Mouse (Mus musculus) stomach, embryonic 16.5 days (tissue): Measurements from ENCODE around the gene Pla2g4e. TPM values are rescaled to one million over a fixed set of nuclear protein-coding genes. Genes with fewer than 3 reads are reported as not detected.

Experiments used
- ATAC-seq: fragments of 200-750 bp; cut with Nextera tagmentation; 2 replicates; pipeline ENCODE4 v1.8.0; 2017; ENCODE audit warnings: moderate number of reproducible peaks, moderate TSS enrichment; ENCODE audit not compliant: insufficient read depth, low FRiP score
- H3K27ac ChIP-seq: fragments of 300-500 bp; sonication (generic); 2 replicates; pipeline ENCODE4 v1.5.1; 2014; ENCODE audit warnings: low read length
- H3K27me3 ChIP-seq: fragments of 300-500 bp; sonication (generic); 2 replicates; pipeline ENCODE4 v1.6.1; 2014; ENCODE audit warnings: low read length, control low read depth, mixed read lengths; ENCODE audit not compliant: control insufficient read depth, insufficient read depth
- H3K36me3 ChIP-seq: fragments of 300-500 bp; sonication (generic); 2 replicates; pipeline ENCODE4 v1.6.1; 2014; ENCODE audit warnings: low read length; ENCODE audit not compliant: control insufficient read depth, insufficient read depth
- H3K4me1 ChIP-seq: fragments of 300-500 bp; sonication (generic); 2 replicates; pipeline ENCODE4 v1.6.1; 2014; ENCODE audit warnings: low read length, control low read depth, mixed read lengths; ENCODE audit not compliant: control insufficient read depth, insufficient read depth
- H3K4me2 ChIP-seq: fragments of 300-500 bp; sonication (generic); 2 replicates; pipeline ENCODE4 v1.6.1; 2014; ENCODE audit warnings: low read depth, low read length, mixed read lengths
- H3K4me3 ChIP-seq: fragments of 300-500 bp; sonication (generic); replicated peaks from 2 replicates; pipeline ENCODE4 v1.5.1; 2014; ENCODE audit warnings: mild to moderate bottlenecking, low read length
- H3K9ac ChIP-seq: fragments of 300-500 bp; sonication (generic); 2 replicates; pipeline ENCODE4 v1.6.1; 2014; ENCODE audit warnings: low read length
- H3K9me3 ChIP-seq: fragments of 300-500 bp; sonication (generic); replicated peaks from 2 replicates; pipeline ENCODE4 v1.6.1; 2016; ENCODE audit warnings: low read length, control low read depth; ENCODE audit not compliant: control insufficient read depth
- WGBS: fragments of 180-500 bp; shearing (Covaris S2); extraction: QIAGEN DNeasy Blood & Tissue Kit; methylation state at CpG from one replicate; pipeline ENCODE4 v1.1.7; 2014; 5-methylcytosine and 5-hydroxymethylcytosine counted together
- polyA plus RNA-seq: library from polyadenylated mRNA; unstranded; fragments of >200 nt; fragmentation: Nextera tagmentation; extraction: Ambion mirVana; gene quantifications from 2 replicates; pipeline ENCODE4 v1.2.1, GENCODE M21; 2015

Pla2g4e gene
- polyA plus RNA-seq, 1 experiment from 2014 or later, result 4.5 TPM

DNA sequence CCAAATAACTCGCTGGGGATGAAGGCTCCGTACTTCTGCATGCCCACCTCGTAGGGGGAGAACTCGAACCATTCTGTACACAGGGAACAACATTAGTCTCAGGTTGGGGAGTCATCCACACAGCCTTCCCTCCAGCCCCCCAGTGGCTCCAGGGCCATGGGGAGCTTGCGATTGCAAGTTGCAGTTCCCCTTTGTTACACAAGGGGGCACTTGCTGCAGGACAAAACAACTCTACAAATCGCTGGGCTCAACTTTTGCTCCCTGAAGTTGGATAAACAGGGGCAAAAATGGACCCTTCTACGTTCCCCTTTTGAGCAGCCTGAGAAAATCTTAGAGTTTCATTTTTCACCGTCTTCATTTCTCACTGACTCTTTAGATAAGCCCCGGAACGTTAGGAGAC is 71.4 kb downstream of the Pla2g4e start:
- H3K27ac ChIP-seq, result no peak overlapping the region
- no peaks in the 10 kb centered on the region for H3K27me3 ChIP-seq
- H3K4me1 ChIP-seq, result no peaks in the 10 kb centered on the region
- no peaks in the 10 kb centered on the region for H3K9me3 ChIP-seq
- H3K4me3 ChIP-seq, result no peak overlapping the region
- 22% methylated on average over 10 of the region's 10 CpGs for WGBS
- no peak overlapping the region for H3K9ac ChIP-seq
- H3K36me3 ChIP-seq, result no peaks in the 10 kb centered on the region
- H3K4me2 ChIP-seq, result no peak overlapping the region
- no peak for ATAC-seq

DNA sequence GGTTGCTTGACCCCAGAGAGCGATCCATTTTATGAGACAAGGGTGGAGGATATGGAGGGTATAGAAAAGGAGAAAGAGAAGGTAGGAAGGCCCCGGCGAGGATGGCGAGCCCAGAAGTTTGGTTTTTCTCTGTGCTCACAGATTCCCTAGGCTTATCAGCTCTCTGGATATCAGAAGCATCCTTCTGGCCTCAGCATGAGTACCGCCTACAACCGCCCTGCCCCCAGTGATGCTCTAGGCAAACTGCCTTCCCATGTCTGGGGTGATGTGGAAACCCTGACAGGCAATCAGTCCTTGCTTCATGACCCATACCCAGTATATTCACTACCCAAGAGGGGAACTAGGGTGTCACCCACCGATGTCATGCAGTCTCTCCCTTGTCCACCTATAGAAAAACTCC is 73.8 kb downstream of the Pla2g4e start:
- no peaks in the 10 kb centered on the region for H3K27me3 ChIP-seq
- H3K4me3 ChIP-seq, result no peak overlapping the region
- 89% methylated on average over 7 of the region's 7 CpGs for WGBS
- H3K27ac ChIP-seq, result no peak overlapping the region
- H3K4me1 ChIP-seq, result no peaks in the 10 kb centered on the region
- no peak for ATAC-seq
- no peaks in the 10 kb centered on the region for H3K9me3 ChIP-seq
- H3K4me2 ChIP-seq, result no peak overlapping the region
- no peak overlapping the region for H3K9ac ChIP-seq
- no peaks in the 10 kb centered on the region for H3K36me3 ChIP-seq

DNA sequence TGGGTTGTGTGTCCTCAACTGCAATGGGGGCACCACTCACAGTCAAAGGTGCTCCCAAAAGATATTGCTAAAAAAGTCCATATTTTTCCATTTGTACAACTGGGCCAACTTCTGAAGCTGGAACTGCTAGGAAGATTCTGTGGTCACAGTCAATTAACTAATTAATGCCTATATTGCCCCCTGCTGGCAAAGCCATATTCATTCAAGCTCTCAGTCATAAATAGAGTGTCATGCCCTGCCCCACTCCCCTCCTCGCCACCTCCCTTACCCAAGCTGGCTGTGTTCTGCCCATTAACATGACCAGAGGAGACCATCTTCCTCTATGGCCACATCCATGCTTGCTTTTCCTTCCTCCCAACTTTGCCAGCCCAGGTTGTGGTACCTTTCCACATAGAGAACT is 74.4 kb downstream of the Pla2g4e start:
- Histone ChIP-seq H3K4me2 (no peak overlapping the region), H3K4me3 (no peak overlapping the region), H3K9me3 (no peaks in the 10 kb centered on the region), H3K4me1 (no peaks in the 10 kb centered on the region), H3K36me3 (no peaks in the 10 kb centered on the region), H3K9ac (no peak overlapping the region), H3K27ac (no peak overlapping the region), H3K27me3 (no peaks in the 10 kb centered on the region)
- WGBS, result 48% methylated on average over 1 of the region's 1 CpGs
- ATAC-seq, result no peak

DNA sequence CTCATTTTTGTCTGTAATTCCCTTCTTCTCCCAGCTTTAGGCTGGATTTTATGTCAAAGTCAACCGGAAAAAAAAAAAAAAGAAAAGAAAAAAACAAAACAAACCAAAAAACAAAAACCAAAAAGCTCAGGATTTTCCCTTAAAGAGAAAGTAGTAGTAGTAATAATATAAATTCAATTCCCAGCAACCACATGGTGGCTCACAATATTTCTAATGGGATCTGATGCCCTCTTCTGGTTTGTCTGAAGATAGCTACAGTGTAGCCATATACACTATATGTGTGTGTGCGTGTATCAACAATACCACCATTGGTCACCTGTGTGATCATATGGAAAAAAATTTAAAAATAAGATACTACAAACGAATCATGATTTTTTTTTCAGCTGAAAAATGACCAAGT is 75.8 kb downstream of the Pla2g4e start:
- no peaks in the 10 kb centered on the region for H3K36me3 ChIP-seq
- no peaks in the 10 kb centered on the region for H3K27me3 ChIP-seq
- ATAC-seq, result no peak
- no peaks in the 10 kb centered on the region for H3K9me3 ChIP-seq
- no peaks in the 10 kb centered on the region for H3K4me1 ChIP-seq
- H3K27ac ChIP-seq, result no peak overlapping the region
- no peak overlapping the region for H3K4me2 ChIP-seq
- WGBS, result 85% methylated on average over 3 of the region's 3 CpGs
- H3K4me3 ChIP-seq, result no peak overlapping the region
- no peak overlapping the region for H3K9ac ChIP-seq

DNA sequence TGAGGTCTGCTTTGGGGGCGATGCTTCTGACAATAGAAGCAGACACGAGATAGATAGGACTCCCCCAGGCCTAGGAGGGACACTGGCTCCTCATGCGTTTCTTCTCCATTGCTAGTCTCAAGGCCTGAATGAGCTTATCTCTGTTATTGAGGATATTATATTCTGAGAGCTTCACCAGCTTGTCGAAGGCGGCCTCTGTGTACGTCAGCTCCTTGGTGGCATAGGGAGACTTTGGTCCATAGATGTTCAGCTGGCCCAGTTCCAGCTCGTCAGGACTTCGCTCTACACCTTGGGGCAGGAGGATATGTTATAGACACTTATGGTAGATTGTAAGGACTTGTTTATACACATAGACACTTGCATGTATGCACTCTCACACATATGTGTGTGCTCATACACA is 77.4 kb downstream of the Pla2g4e start:
- no peaks in the 10 kb centered on the region for H3K27me3 ChIP-seq
- ATAC-seq, result no peak
- no peak overlapping the region for H3K4me2 ChIP-seq
- H3K4me3 ChIP-seq, result no peak overlapping the region
- no peak overlapping the region for H3K9ac ChIP-seq
- 88% methylated on average over 8 of the region's 8 CpGs for WGBS
- H3K36me3 ChIP-seq, result no peaks in the 10 kb centered on the region
- no peak overlapping the region for H3K27ac ChIP-seq
- no peaks in the 10 kb centered on the region for H3K4me1 ChIP-seq
- no peaks in the 10 kb centered on the region for H3K9me3 ChIP-seq

DNA sequence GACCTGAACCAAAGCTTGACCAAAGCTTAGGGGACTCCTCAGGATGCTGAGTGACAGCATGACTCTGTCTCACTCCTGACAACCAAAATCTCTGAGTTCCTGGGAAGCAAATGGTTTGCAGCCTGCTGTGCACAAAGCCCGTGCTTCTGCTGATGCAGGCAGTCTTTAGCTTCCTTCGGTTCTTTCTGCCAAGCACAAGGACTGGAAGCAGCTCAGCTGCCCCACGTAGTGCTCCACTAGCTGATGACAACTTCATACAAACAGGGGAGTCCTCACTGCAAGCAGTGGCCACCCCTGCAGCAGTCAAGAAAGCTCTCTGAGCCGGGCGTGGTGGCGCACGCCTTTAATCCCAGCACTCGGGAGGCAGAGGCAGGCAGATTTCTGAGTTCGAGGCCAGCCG is 79.7 kb downstream of the Pla2g4e start:
- Histone ChIP-seq H3K36me3 (no peaks in the 10 kb centered on the region), H3K9me3 (no peaks in the 10 kb centered on the region), H3K4me3 (no peak overlapping the region), H3K4me2 (no peak overlapping the region), H3K27ac (no peak overlapping the region), H3K4me1 (no peaks in the 10 kb centered on the region), H3K27me3 (no peaks in the 10 kb centered on the region), H3K9ac (no peak overlapping the region)
- ATAC-seq, result no peak
- 77% methylated on average over 10 of the region's 10 CpGs for WGBS

DNA sequence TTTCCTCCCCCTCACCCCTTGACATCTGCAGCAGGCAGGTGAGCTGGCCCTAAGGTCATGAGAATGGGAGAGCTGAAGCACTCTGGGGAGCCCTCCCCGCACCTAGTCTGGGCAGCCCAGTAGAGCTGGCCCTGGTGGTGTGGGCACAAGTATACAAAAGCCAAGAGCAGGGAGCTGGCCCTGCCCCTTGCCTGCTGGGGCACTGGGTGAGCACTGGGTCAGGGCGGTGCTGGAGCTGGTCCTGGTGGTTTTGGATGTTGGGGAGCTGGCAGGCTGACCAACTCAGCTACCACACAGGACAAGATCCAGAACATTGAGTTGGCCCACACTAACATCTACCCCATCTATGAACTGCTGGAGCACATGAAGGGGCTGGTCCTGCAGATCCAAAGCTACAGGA is 85.7 kb downstream of the Pla2g4e start:
- no peak overlapping the region for H3K27ac ChIP-seq

DNA sequence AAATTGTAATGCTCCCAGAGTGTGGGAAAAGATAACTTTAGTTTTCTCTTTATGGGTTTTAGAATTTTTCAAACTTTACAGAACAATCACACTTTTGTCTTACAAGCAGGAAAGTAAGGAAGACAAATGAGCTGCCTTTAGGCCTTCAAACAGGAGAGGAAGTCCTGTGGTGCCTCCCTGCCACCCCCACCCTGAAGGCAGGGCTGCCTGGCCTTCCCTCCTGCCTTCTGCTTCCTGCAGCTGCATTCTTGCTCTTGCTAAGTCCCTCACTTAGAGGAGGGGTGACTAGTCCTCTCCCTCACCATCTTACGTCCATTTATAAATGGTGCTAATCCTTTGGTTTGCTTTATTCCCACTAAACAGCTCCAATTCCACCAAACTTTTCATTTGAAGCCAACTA is 86.3 kb downstream of the Pla2g4e start:
- ATAC-seq, result no peak
- no peaks in the 10 kb centered on the region for H3K36me3 ChIP-seq
- H3K27ac ChIP-seq, result no peak overlapping the region
- no peak overlapping the region for H3K4me3 ChIP-seq
- no peaks in the 10 kb centered on the region for H3K27me3 ChIP-seq
- H3K4me2 ChIP-seq, result no peak overlapping the region
- 24% methylated on average over 1 of the region's 1 CpGs for WGBS
- no peak overlapping the region for H3K9ac ChIP-seq
- 0 out of 2 replicates have a peak, but pooled peaks cover 2% of the 10 kb centered on the region for H3K4me1 ChIP-seq
- no peaks in the 10 kb centered on the region for H3K9me3 ChIP-seq

More for the DNA sequence above, 85.7 kb downstream of the Pla2g4e start:
- Histone ChIP-seq H3K27me3 (no peaks in the 10 kb centered on the region), H3K4me3 (no peak overlapping the region), H3K36me3 (no peaks in the 10 kb centered on the region), H3K4me2 (no peak overlapping the region), H3K4me1 (0 out of 2 replicates have a peak, but pooled peaks cover 2% of the 10 kb centered on the region), H3K9ac (no peak overlapping the region), H3K9me3 (no peaks in the 10 kb centered on the region)
- no peak for ATAC-seq
- 69% methylated on average over 2 of the region's 2 CpGs for WGBS

DNA sequence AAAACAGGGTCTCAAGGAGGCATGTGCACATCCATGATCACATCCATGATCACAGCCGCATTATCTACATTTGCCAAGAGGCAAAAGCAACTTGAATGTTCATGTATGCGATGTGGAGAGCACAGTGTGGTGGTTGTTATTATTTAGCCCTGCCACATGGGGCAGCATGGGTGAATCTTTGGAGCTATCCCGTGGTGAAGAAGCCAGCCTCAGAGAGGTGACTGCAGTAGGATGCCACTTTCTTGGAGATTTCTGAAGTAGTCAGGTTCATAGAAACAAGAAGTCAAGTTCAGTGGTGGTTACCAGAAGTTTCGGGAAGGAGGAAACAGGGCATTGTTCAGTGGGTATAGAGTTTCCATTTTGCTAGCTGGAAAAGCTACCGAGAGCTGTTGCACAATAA is 87.1 kb downstream of the Pla2g4e start:
- 0 out of 2 replicates have a peak, but pooled peaks cover 8% of the 10 kb centered on the region for H3K4me1 ChIP-seq
- WGBS, result 54% methylated on average over 5 of the region's 5 CpGs
- no peaks in the 10 kb centered on the region for H3K27me3 ChIP-seq
- no peak overlapping the region for H3K27ac ChIP-seq
- H3K4me3 ChIP-seq, result no peak overlapping the region
- no peaks in the 10 kb centered on the region for H3K36me3 ChIP-seq
- no peak overlapping the region for H3K4me2 ChIP-seq
- ATAC-seq, result no peak
- no peak overlapping the region for H3K9ac ChIP-seq
- no peaks in the 10 kb centered on the region for H3K9me3 ChIP-seq

DNA sequence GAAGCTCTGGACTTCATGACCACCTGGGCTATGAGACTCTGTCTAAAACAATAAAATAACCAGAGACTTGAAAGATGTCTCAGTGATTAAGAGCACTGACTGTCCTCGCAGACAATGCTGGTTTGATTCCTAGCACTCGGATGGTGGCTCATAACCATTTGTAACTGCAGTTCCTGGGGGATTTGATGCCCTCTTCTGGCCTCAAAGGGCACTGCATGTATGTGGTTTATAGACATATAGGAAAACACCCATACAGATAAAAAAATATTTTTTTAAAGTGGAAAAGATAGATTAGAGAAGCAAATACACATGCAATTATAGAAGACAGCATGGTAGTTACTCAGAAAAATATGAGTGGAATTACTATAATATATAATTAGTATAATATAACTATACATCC is 87.5 kb downstream of the Pla2g4e start:
- Histone ChIP-seq H3K4me2 (no peak overlapping the region), H3K36me3 (no peaks in the 10 kb centered on the region), H3K4me3 (no peak overlapping the region), H3K9ac (no peak overlapping the region), H3K27ac (no peak overlapping the region), H3K9me3 (no peaks in the 10 kb centered on the region), H3K4me1 (0 out of 2 replicates have a peak, but pooled peaks cover 8% of the 10 kb centered on the region), H3K27me3 (no peaks in the 10 kb centered on the region)
- 71% methylated on average over 2 of the region's 2 CpGs for WGBS
- ATAC-seq, result no peak
